Mouse (Mus musculus): ENCODE measurements around the gene Psmg3.

Gene Psmg3

GRCm38 (mm10) chr5:139826357-139827055, at the start of gene Psmg3, which contains the start of gene Gm26938:
Psmg3 (minus strand) TSS chr5:139826885.
Gm26938 (minus strand) TSS chr5:139826407.
- DNase-seq (ENCODE audit: low read depth, low spot score), result peak; percentile 94

- no peak for DNase-seq (ENCODE audit: low read depth, low spot score)
These were observed 44.8 kb upstream of the Psmg3 start for GRCm38 (mm10) chr5:139871526-139871925.

GRCm38 (mm10) chr5:139870886-139871285, 44.2 kb upstream of the Psmg3 start:
- no peak for DNase-seq (ENCODE audit: low read depth, low spot score)

- DNase-seq (ENCODE audit: low read depth, low spot score), result peak; percentile 92
These were observed 36.1 kb upstream of the Psmg3 start for GRCm38 (mm10) chr5:139862759-139863158.

- DNase-seq (ENCODE audit: low read depth, low spot score), result no peak
These were observed 33.8 kb upstream of the Psmg3 start for GRCm38 (mm10) chr5:139860328-139861104.

- DNase-seq (ENCODE audit: low read depth, low spot score), result no peak
These were observed 23.1 kb upstream of the Psmg3 start for GRCm38 (mm10) chr5:139849626-139850320.

- DNase-seq (ENCODE audit: low read depth, low spot score), result peak; percentile 35
These were observed 12.5 kb upstream of the Psmg3 start for GRCm38 (mm10) chr5:139839142-139839541.

- peak; percentile 85 for DNase-seq (ENCODE audit: low read depth, low spot score)
These were observed 11.8 kb upstream of the Psmg3 start for GRCm38 (mm10) chr5:139838476-139838892.

- DNase-seq (ENCODE audit: low read depth, low spot score), result no peak
These were observed 9.0 kb upstream of the Psmg3 start for GRCm38 (mm10) chr5:139835706-139836105.

- no peak for DNase-seq (ENCODE audit: low read depth, low spot score)
These were observed 5.4 kb upstream of the Psmg3 start for GRCm38 (mm10) chr5:139832125-139832524.

GRCm38 (mm10) chr5:139830734-139831133, 4.0 kb upstream of the Psmg3 start:
- DNase-seq (ENCODE audit: low read depth, low spot score), result peak; percentile 35

- no peak for DNase-seq (ENCODE audit: low read depth, low spot score)
These were observed 2.7 kb upstream of the Psmg3 start for GRCm38 (mm10) chr5:139829384-139829783.

- DNase-seq (ENCODE audit: low read depth, low spot score), result peak; percentile 61
These were observed 908 bp upstream of the Psmg3 start for GRCm38 (mm10) chr5:139827593-139827992.

GRCm38 (mm10) chr5:139825947-139826346, 738 bp downstream of the Psmg3 start:
- DNase-seq (ENCODE audit: low read depth, low spot score), result peak; percentile 21

GRCm38 (mm10) chr5:139824531-139824930, 2.2 kb downstream of the Psmg3 start:
- DNase-seq (ENCODE audit: low read depth, low spot score), result no peak

- no peak for DNase-seq (ENCODE audit: low read depth, low spot score)
These were observed 4.9 kb downstream of the Psmg3 start for GRCm38 (mm10) chr5:139821466-139822459.

- no peak for DNase-seq (ENCODE audit: low read depth, low spot score)
These were observed 7.0 kb downstream of the Psmg3 start, which contains the start of gene Tmem184a for GRCm38 (mm10) chr5:139819538-139820181. Tmem184a (minus strand) TSS chr5:139819917.

GRCm38 (mm10) chr5:139818801-139819200, 7.9 kb downstream of the Psmg3 start:
- DNase-seq (ENCODE audit: low read depth, low spot score), result peak; percentile 79

GRCm38 (mm10) chr5:139818056-139818455, 8.6 kb downstream of the Psmg3 start:
- no peak for DNase-seq (ENCODE audit: low read depth, low spot score)

- peak; percentile 31 for DNase-seq (ENCODE audit: low read depth, low spot score)
These were observed 9.4 kb downstream of the Psmg3 start for GRCm38 (mm10) chr5:139817292-139817691.

All from 3T3-L1 (cell line).